Mouse (Mus musculus) midbrain, embryonic 10.5 days (tissue): Measurements from ENCODE around the gene Tuba8. TPM values are rescaled to one million over a fixed set of nuclear protein-coding genes. Genes with fewer than 3 reads are reported as not detected.

Experiments used
- DNase-seq: peaks from one replicate; pipeline ENCODE4 v3.0.0-alpha.2; 2017; ENCODE audit warnings: low spot score
- H3K27ac ChIP-seq: fragments of 300-500 bp; sonication (generic); replicated peaks from 2 replicates; pipeline ENCODE4 v1.5.1; 2016; ENCODE audit warnings: mild to moderate bottlenecking
- H3K27me3 ChIP-seq: fragments of 300-500 bp; sonication (generic); 2 replicates; pipeline ENCODE4 v1.6.1; 2016; ENCODE audit warnings: low read depth, mild to moderate bottlenecking; ENCODE audit not compliant: poor library complexity, severe bottlenecking
- H3K36me3 ChIP-seq: fragments of 300-500 bp; sonication (generic); 2 replicates; pipeline ENCODE4 v1.6.1; 2016; ENCODE audit warnings: mild to moderate bottlenecking, moderate library complexity
- H3K4me1 ChIP-seq: fragments of 300-500 bp; sonication (generic); 2 replicates; pipeline ENCODE4 v1.6.1; 2016
- H3K4me3 ChIP-seq: fragments of 300-500 bp; sonication (generic); 2 replicates; pipeline ENCODE4 v1.5.1; 2016; ENCODE audit warnings: mild to moderate bottlenecking, moderate library complexity
- H3K9me3 ChIP-seq: fragments of 300-500 bp; sonication (generic); replicated peaks from 2 replicates; pipeline ENCODE4 v1.6.1; 2016; ENCODE audit warnings: mild to moderate bottlenecking
- WGBS: fragments of 180-500 bp; shearing (Covaris S2); methylation state at CpG from one replicate; pipeline ENCODE4 v1.1.7; 2016; 5-methylcytosine and 5-hydroxymethylcytosine counted together
- polyA plus RNA-seq: library from polyadenylated mRNA; unstranded; fragments of >200 nt; fragmentation: Nextera tagmentation; extraction: Ambion mirVana; gene quantifications from 2 replicates; pipeline ENCODE4 v1.2.1, GENCODE M21; 2016

The Tuba8 gene
- polyA plus RNA-seq, 1 experiment from 2014 or later, result 0.36 TPM

DNA sequence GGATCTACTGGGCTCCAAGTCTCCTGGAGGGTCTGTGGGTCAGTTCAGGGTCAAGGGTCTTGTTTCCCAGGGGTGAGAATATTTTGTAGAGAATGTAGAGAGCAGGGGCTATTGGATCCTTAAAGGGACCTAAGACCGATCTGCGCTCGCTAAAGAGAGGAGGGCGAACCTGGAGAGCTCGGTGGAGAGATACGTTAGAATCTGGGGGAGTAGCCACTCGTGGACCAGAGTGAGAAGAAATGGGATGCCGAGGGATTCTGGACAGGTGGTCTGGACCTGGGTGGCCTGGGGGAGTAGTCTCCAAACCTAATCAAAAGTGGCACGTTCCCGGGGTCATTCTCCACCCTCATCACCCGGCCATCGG is 412 bp downstream of the Tuba8 start:
- no peak for DNase-seq
- no peak overlapping the region for H3K27ac ChIP-seq

GRCm38 (mm10) chr6:121211743-121212142 is 1.2 kb downstream of the Tuba8 start:
- DNase-seq, result no peak
- peaks cover 52% of the 10 kb centered on the region for H3K27me3 ChIP-seq
- H3K36me3 ChIP-seq, result no peaks in the 10 kb centered on the region
- H3K4me3 ChIP-seq, result peak overlapping the region; percentile 64
- no peak overlapping the region for H3K27ac ChIP-seq
- peaks cover 19% of the 10 kb centered on the region for H3K4me1 ChIP-seq
- WGBS, result 9% methylated on average over 5 of the region's 5 CpGs
- no peaks in the 10 kb centered on the region for H3K9me3 ChIP-seq

More for the DNA sequence above, 412 bp downstream of the Tuba8 start:
- 2% methylated on average over 12 of the region's 12 CpGs for WGBS
- Histone ChIP-seq H3K9me3 (no peaks in the 10 kb centered on the region), H3K4me3 (peak overlapping the region; percentile 64), H3K27me3 (peaks cover 52% of the 10 kb centered on the region), H3K4me1 (peaks cover 19% of the 10 kb centered on the region), H3K36me3 (no peaks in the 10 kb centered on the region)

DNA sequence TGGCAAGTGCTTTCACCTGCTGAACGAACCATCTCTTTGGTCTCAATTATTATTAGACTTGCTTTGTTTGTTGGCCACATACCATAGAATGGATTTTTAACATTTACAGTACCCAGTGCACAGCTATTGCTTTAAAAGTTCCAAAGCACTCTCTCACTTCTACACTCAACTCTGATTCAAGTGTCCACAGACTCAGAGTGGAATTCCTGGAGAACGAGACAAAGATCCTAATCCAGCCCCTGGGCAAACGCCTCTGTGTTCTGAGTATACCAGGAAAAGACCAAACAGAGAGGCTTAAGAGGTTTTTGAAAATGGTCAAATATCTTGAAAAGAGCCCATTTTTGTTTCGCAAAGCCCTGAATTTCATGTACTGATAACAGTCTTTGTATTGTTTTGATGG is 2.5 kb downstream of the Tuba8 start:
- peaks cover 52% of the 10 kb centered on the region for H3K27me3 ChIP-seq
- DNase-seq, result no peak
- WGBS, result 78% methylated on average over 4 of the region's 4 CpGs

GRCm38 (mm10) chr6:121214221-121214620 is 3.7 kb downstream of the Tuba8 start:
- 93% methylated on average over 5 of the region's 5 CpGs for WGBS
- H3K36me3 ChIP-seq, result no peaks in the 10 kb centered on the region
- H3K4me1 ChIP-seq, result peaks cover 19% of the 10 kb centered on the region
- no peak overlapping the region for H3K27ac ChIP-seq
- peaks cover 49% of the 10 kb centered on the region for H3K27me3 ChIP-seq
- H3K4me3 ChIP-seq, result no peak overlapping the region
- no peak for DNase-seq
- no peaks in the 10 kb centered on the region for H3K9me3 ChIP-seq

More for the DNA sequence above, 2.5 kb downstream of the Tuba8 start:
- Histone ChIP-seq H3K9me3 (no peaks in the 10 kb centered on the region), H3K36me3 (no peaks in the 10 kb centered on the region), H3K4me3 (no peak overlapping the region), H3K4me1 (peaks cover 19% of the 10 kb centered on the region), H3K27ac (no peak overlapping the region)

DNA sequence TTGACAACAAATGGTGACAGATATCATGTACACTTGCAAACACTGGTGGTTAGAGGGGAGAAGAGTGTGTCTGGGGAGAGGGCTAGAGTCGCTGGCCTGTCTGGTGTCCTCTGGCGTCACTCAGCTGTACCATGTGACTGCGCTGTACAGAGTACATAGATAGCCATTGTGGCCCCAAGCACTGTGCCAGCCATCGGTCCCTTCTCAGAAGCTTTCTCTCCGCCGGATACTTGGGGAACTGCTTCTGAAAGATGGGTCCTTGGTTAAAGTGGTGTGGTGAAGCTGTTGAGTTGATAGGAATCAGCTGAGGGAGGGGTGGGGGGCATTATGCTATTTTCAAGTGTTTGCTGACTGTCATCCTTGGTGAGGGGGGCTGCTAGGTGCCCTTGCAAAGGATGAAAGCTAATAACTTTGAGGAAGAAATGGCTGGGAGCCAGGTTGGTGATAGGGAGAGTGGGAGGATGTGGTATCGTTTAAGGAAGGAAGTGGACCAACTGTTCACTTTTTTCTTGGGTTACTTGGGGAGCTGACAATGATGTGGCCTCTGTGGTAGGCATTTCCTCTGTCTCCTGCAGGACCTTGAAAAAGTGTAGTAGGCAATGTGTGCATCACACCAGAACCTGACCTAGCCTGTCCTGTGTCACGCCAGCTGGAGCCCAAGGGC is 4.3 kb downstream of the Tuba8 start:
- H3K27me3 ChIP-seq, result peaks cover 43% of the 10 kb centered on the region
- H3K4me1 ChIP-seq, result peaks cover 19% of the 10 kb centered on the region
- no peaks in the 10 kb centered on the region for H3K9me3 ChIP-seq
- H3K27ac ChIP-seq, result no peak overlapping the region
- H3K4me3 ChIP-seq, result no peak overlapping the region
- 87% methylated on average over 8 of the region's 8 CpGs for WGBS
- DNase-seq, result no peak
- H3K36me3 ChIP-seq, result no peaks in the 10 kb centered on the region

DNA sequence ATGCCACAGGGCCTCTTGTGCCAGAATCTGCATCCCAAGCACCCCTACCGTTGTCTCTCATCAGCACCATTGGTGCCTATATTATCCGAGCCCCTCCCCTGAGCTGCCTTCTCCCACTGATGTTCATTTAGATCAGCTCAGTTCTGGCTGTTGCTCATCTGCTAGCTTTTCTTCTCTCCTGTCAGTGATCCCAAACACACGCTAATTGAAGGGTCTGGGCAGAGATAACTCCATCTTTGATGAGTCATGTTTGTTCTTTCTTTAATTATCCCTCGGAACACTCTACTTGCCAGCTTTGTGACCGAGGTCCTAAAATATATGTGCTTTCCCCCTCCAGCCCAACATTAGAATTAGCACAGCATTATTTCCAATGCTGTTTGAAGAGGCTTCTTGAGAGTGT is 4.8 kb downstream of the Tuba8 start:
- Histone ChIP-seq H3K27me3 (peaks cover 38% of the 10 kb centered on the region), H3K4me3 (no peak overlapping the region), H3K27ac (no peak overlapping the region), H3K36me3 (no peaks in the 10 kb centered on the region), H3K4me1 (peaks cover 16% of the 10 kb centered on the region), H3K9me3 (no peaks in the 10 kb centered on the region)
- no peak for DNase-seq
- 84% methylated on average over 5 of the region's 5 CpGs for WGBS

DNA sequence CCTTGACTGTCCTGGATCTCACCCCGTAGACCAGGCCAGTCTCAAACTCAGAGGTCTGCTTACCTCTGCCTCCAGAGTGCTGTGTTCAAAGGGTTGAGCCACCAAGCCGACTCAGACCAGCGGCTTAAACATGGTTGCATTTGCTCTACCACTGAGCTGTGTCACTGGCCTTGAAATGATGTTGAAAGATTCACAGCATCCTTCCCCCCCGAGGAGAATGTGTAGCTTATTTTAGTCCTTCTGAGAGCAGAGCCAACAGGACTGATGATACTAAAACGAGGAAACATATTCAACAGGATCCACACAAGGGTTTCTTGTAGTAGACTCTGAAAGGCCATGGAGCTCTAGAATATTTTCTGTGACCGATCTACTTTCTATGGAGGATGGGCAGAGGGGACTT is 5.4 kb downstream of the Tuba8 start:
- WGBS, result 89% methylated on average over 6 of the region's 6 CpGs
- peaks cover 10% of the 10 kb centered on the region for H3K4me1 ChIP-seq
- no peak overlapping the region for H3K27ac ChIP-seq
- no peak for DNase-seq
- H3K27me3 ChIP-seq, result peaks cover 32% of the 10 kb centered on the region
- H3K9me3 ChIP-seq, result no peaks in the 10 kb centered on the region
- H3K36me3 ChIP-seq, result no peaks in the 10 kb centered on the region
- no peak overlapping the region for H3K4me3 ChIP-seq

GRCm38 (mm10) chr6:121216589-121217255 is 6.2 kb downstream of the Tuba8 start:
- Histone ChIP-seq H3K4me3 (no peak overlapping the region), H3K36me3 (no peaks in the 10 kb centered on the region), H3K4me1 (peaks cover 2% of the 10 kb centered on the region), H3K27me3 (peaks cover 24% of the 10 kb centered on the region), H3K27ac (no peak overlapping the region), H3K9me3 (no peaks in the 10 kb centered on the region)
- no peak for DNase-seq
- WGBS, result 88% methylated on average over 5 of the region's 5 CpGs

GRCm38 (mm10) chr6:121218002-121218401 is 7.5 kb downstream of the Tuba8 start:
- WGBS, result 95% methylated on average over 7 of the region's 7 CpGs
- no peak for DNase-seq
- H3K27me3 ChIP-seq, result 0 out of 2 replicates have a peak, but pooled peaks cover 11% of the 10 kb centered on the region

DNA sequence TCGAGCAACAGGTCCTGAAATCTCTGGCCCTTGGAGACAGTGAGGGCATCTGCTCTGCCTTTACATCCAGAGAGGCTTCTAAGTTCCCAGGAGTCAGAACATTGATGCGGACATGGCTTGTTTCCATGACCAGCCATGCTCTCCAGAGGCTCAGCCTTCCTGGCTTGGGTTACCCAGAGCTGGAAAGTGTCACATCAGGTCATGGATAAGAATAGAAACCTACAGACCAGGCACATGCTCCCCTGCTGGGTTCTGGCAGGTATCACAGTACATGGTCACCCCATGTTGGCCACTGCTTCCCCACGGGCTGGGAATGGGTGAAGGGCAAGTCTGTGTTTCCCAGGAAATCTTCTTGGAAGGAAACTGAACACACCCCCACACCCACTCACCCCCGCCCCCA is 8.9 kb downstream of the Tuba8 start:
- no peaks in the 10 kb centered on the region for H3K36me3 ChIP-seq
- WGBS, result 82% methylated on average over 4 of the region's 4 CpGs
- H3K27ac ChIP-seq, result no peak overlapping the region
- no peak overlapping the region for H3K4me3 ChIP-seq
- DNase-seq, result no peak
- no peaks in the 10 kb centered on the region for H3K9me3 ChIP-seq
- no peaks in the 10 kb centered on the region for H3K27me3 ChIP-seq
- H3K4me1 ChIP-seq, result no peaks in the 10 kb centered on the region

More at GRCm38 (mm10) chr6:121218002-121218401, 7.5 kb downstream of the Tuba8 start:
- H3K36me3 ChIP-seq, result no peaks in the 10 kb centered on the region
- no peaks in the 10 kb centered on the region for H3K4me1 ChIP-seq
- no peak overlapping the region for H3K27ac ChIP-seq
- H3K4me3 ChIP-seq, result no peak overlapping the region
- no peaks in the 10 kb centered on the region for H3K9me3 ChIP-seq

- DNase-seq, result no peak
- WGBS, result 91% methylated on average over 10 of the region's 10 CpGs
- no peak overlapping the region for H3K4me3 ChIP-seq
- no peaks in the 10 kb centered on the region for H3K9me3 ChIP-seq
- no peaks in the 10 kb centered on the region for H3K4me1 ChIP-seq
- H3K36me3 ChIP-seq, result no peaks in the 10 kb centered on the region
- no peak overlapping the region for H3K27ac ChIP-seq
- no peaks in the 10 kb centered on the region for H3K27me3 ChIP-seq
Measured at GRCm38 (mm10) chr6:121220181-121220580, 9.7 kb downstream of the Tuba8 start.

DNA sequence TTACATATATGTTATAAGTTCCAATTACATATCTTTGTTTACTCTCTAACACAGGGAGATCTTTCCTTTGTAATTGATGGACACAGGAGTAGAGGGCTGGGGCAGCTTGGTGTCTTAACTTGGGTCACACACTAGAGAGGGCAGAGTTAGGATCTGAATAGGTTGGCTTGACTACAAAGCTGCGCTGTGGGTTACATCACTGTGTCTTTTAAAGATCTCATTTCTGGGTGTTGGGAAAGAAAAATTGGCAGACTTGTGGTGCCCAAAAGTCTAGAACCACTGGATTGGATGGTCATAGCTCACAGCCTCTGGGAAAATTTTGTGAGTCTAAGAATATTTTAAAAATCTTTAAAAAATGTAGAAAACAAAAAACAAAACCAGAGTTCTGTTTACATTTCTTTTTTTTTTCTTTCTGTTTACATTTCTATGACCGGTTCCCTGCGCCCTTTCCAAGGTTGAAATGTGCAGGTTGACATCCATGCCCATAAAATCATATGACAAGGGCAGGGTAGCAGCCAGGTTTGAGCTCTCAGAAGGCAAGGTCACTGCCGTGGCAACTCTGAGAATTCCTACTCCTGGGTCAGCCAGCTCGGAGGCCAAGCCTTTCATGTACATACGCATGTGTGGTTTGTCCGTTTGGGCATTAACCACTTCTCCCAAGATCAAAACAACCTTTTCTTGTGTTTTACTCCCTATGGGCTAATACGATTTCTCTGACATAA is 11.5 kb downstream of the Tuba8 start:
- DNase-seq, result no peak
- no peaks in the 10 kb centered on the region for H3K9me3 ChIP-seq
- no peak overlapping the region for H3K27ac ChIP-seq
- H3K4me1 ChIP-seq, result no peaks in the 10 kb centered on the region
- WGBS, result 92% methylated on average over 8 of the region's 8 CpGs
- no peaks in the 10 kb centered on the region for H3K27me3 ChIP-seq
- no peaks in the 10 kb centered on the region for H3K36me3 ChIP-seq
- H3K4me3 ChIP-seq, result no peak overlapping the region

DNA sequence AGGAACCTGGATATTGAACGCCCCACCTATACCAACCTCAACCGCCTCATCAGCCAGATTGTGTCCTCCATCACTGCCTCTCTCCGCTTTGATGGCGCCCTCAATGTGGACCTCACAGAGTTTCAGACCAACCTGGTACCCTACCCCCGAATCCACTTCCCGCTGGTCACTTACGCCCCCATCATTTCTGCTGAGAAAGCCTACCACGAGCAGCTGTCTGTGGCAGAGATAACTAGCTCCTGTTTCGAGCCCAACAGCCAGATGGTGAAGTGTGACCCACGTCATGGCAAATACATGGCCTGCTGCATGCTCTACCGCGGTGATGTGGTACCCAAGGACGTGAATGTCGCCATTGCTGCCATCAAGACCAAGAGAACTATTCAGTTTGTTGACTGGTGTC is 12.5 kb downstream of the Tuba8 start:
- H3K9me3 ChIP-seq, result no peaks in the 10 kb centered on the region
- no peaks in the 10 kb centered on the region for H3K4me1 ChIP-seq
- DNase-seq, result no peak
- H3K36me3 ChIP-seq, result no peaks in the 10 kb centered on the region
- no peaks in the 10 kb centered on the region for H3K27me3 ChIP-seq
- H3K4me3 ChIP-seq, result no peak overlapping the region
- H3K27ac ChIP-seq, result no peak overlapping the region
- 95% methylated on average over 14 of the region's 14 CpGs for WGBS
